ENCODE assay signal across 15 mouse cellular contexts in the genomic region with DNA sequence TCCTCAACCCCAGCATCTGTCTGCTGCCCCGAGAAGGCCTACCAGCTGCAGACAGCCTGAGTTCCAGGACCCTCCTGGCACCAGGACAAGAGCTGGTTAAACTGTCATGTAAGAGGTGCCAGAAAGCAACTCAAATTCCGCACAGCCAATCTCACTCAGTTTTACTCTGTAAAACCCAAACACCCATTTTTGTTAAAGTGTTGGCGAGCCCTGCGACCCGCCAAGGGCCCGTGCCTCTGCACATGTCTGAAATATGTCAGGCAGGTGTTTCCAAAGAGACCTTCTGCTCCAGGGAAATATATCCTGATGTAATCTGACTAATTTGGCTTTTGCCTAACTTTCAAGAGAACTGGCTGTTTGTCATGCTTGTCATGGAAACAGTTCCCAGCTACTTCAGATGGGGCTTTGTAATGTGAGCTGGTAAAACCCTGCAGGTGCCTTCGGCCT. TPM values are rescaled to one million over a fixed set of nuclear protein-coding genes. Genes with fewer than 3 reads are reported as not detected.
DNase-seq lines count a peak whose midpoint lies in the region; ATAC-seq lines count a peak whose summit lies in the region.
"Had no signal": no experiment of that assay in that cellular context is flagged by ENCODE, and none has a peak within 500 bp of the region (broad histone marks: within the 10 kb centered on the region; RNA-seq: fewer than 3 reads in every experiment).

No protein-coding gene starts in this region.

- no peaks in the 10 kb centered on the region for H3K9me3 ChIP-seq in embryonic facial prominence, embryonic 11.5 days (replicated peaks; ENCODE audit: control insufficient read depth, low read length)
- H3K9me3 ChIP-seq: liver, embryonic 13.5 days; megakaryocyte, embryonic 14.5 days had no signal

- H3K27ac ChIP-seq in embryonic facial prominence, embryonic 11.5 days (replicated peaks; ENCODE audit: low read depth, low read length), result no peak overlapping the region
- H3K27ac ChIP-seq: liver, embryonic 13.5 days had no signal

- no peaks in the 10 kb centered on the region for H3K36me3 ChIP-seq in embryonic facial prominence, embryonic 11.5 days (replicated peaks; ENCODE audit: control insufficient read depth, insufficient read depth, low read depth, low read length)
- H3K36me3 ChIP-seq: liver, embryonic 13.5 days had no signal

- no peak for ATAC-seq in embryonic facial prominence, embryonic 11.5 days (replicated peaks; ENCODE audit: insufficient number of reproducible peaks, low FRiP score, low TSS enrichment, low read depth)

- no peak overlapping the region for H3K4me3 ChIP-seq in embryonic facial prominence, embryonic 11.5 days (ENCODE audit: low read depth, low read length)
- H3K4me3 ChIP-seq: liver, embryonic 13.5 days; megakaryocyte, embryonic 14.5 days had no signal

- no peaks in the 10 kb centered on the region for H3K27me3 ChIP-seq in embryonic facial prominence, embryonic 11.5 days (ENCODE audit: control insufficient read depth, insufficient read depth, low read length)
- H3K27me3 ChIP-seq: liver, embryonic 13.5 days had no signal

- peak; percentile 31 for DNase-seq in layer of hippocampus, adult 9-11 months
- DNase-seq in layer of hippocampus, postnatal 36 days, result no peak
- DNase-seq in brain, adult 2 months (ENCODE audit: low read depth, low spot score), result peak; percentile 14
- DNase-seq in embryonic facial prominence, embryonic 11.5 days (ENCODE audit: low spot score), result peak; percentile 73
- DNase-seq in layer of hippocampus, postnatal 10 days (ENCODE audit: low spot score in 2 of 2), result peak; percentile 39 to 60
- DNase-seq in adrenal gland, postnatal 4 days (ENCODE audit: low spot score in 2 of 2), result no peak
- no peak for DNase-seq in frontal cortex, adult 2 months (ENCODE audit: extremely low spot score in 1 of 2, low spot score in 1 of 2)
- DNase-seq: gastrocnemius, postnatal 25 days; heart, postnatal 36 days; kidney, postnatal 4 days; liver, embryonic 13.5 days had no signal

- WGBS in embryonic facial prominence, embryonic 11.5 days, result 41% methylated on average over 7 of the region's 7 CpGs

- no peak overlapping the region for H3K4me2 ChIP-seq in embryonic facial prominence, embryonic 11.5 days (ENCODE audit: low read depth, low read length)
- H3K4me2 ChIP-seq: liver, embryonic 13.5 days had no signal

- H3K9ac ChIP-seq in embryonic facial prominence, embryonic 11.5 days (replicated peaks; ENCODE audit: low read length), result no peak overlapping the region
- H3K9ac ChIP-seq: liver, embryonic 13.5 days had no signal

- no peaks in the 10 kb centered on the region for H3K4me1 ChIP-seq in embryonic facial prominence, embryonic 11.5 days (ENCODE audit: control insufficient read depth, insufficient read depth, low read length)
- H3K4me1 ChIP-seq: liver, embryonic 13.5 days; megakaryocyte, embryonic 14.5 days had no signal

RNA-seq across cellular contexts. Expression of a gene that starts 23.5 kb away (rescaled TPM):
- not detected for total RNA-seq in layer of hippocampus, postnatal 36 days (2021)
- polyA plus RNA-seq in embryonic facial prominence, embryonic 11.5 days (2014; fragmentation: Nextera tagmentation; extraction: Ambion mirVana), result not detected in 2 replicates
- total RNA-seq in layer of hippocampus, postnatal 10 days (2021), result not detected
- total RNA-seq in adrenal gland, postnatal 4 days (2021), result not detected
- not detected in 2 replicates for polyA plus RNA-seq in frontal cortex, adult 2 months (2012; rRNA removed)
- total RNA-seq: gastrocnemius, postnatal 25 days; heart, postnatal 36 days had no signal
- polyA plus RNA-seq: cortical plate, adult 2 months; liver, embryonic 13.5 days; neural tube, embryonic 14.5 days; small intestine, adult 2 months had no signal

Comparison
In these comparisons a context has a peak if more than half of its experiments do, and no peak if none do; other contexts are left out.
1. DNase-seq: peak in layer of hippocampus, adult 9-11 months (single experiment), brain, adult 2 months (single experiment), embryonic facial prominence, embryonic 11.5 days (single experiment) and layer of hippocampus, postnatal 10 days (2 of 2); none in layer of hippocampus, postnatal 36 days (0 of 2), adrenal gland, postnatal 4 days (0 of 2) and frontal cortex, adult 2 months (0 of 2).